Mouse (Mus musculus) A20 (cell line): ENCODE data around the gene Lemd2.

Source experiments
- DNase-seq: peaks from one replicate; pipeline ENCODE4 v3.0.0-alpha.2; 2011; ENCODE audit warnings: low read depth, low spot score

The Lemd2 gene

DNA sequence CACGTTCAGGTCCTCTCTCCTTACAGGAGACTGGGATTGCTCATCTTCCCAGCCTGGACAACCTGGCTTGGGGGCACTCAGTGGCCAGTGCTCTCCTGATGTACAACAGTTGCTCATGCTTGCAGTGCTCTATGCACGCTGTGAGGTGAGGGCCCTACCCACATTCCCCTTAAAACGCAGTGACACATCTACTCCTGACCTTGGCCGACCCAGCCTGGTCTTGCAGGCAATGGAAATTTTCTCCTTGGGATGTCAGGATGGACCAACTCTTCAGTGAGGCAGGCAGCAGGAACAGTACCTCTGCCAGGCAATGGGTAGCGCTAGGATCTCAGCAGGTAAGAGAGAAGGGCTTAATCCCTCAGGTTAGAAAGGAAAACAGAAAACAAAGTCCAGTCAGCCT, 17.2 kb downstream of the Lemd2 start:
- no peak for DNase-seq

DNA sequence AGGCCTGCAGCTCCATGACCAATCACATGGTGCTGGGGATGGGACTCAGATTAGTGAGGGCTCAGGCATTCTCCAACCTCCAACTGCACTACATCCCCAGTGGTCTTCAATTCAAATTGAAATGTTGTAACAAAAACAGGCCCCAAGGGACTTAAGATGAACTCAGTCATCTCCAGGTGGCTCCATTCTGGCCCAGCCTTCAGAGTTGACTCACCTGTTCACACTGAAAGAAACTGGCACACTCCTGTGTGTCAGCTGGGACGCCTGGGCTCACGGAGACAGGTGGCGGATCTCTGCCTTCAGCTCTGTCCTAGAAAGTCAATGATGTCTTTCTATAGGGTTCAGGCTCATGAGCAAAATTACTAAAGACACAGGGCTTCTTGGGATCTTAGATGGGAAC, 18.2 kb downstream of the Lemd2 start:
- no peak for DNase-seq

DNA sequence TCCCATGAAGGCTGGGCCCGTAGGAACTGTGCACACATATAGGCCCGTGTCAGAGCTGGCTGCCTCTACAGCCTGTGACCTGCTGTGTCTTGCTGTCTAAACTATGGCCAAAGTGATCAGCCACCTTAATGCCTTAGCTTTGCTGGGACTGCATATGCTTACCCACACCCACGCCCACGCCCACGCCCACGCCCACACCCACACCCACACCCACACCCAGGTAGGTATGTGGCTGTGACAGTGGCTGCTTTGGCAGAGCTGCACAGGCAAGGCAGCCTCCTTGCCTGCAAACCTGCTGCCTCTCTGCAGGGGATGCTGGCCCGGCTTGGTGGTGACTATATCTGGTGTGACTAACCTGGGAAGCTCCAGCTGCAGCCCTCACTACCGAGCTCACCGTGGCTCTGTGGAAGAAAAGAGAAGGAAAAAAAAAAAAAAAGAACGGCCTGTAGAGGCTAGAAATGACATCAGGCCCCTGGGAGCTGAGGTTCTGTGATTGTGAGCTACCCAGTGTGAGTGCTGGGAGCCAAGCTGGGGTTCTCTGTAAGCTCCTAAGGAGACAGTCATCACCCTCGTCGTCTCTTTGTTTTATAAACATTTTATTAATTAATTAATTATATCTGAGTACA, 20.5 kb downstream of the Lemd2 start:
- DNase-seq, result no peak

DNA sequence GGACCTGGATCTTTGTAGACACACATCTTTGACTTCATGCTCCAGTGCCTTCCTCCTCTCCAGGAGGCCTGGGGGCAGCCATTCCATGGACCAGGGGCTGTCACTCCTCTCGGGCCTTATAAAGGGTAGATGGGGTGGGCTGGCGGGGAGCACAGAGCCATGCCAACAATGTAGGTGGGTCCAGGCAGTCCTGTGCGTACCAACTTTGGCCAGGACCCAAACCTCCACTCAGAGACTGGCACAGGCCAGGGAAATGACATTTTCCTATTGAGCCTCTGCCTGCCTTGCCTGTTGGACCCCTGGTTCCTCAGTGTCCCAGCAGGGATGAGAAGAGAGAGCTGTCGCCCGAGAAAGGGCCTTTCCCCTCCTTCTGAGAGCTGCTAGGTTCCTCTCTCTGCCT, 21.9 kb downstream of the Lemd2 start:
- no peak for DNase-seq

DNA sequence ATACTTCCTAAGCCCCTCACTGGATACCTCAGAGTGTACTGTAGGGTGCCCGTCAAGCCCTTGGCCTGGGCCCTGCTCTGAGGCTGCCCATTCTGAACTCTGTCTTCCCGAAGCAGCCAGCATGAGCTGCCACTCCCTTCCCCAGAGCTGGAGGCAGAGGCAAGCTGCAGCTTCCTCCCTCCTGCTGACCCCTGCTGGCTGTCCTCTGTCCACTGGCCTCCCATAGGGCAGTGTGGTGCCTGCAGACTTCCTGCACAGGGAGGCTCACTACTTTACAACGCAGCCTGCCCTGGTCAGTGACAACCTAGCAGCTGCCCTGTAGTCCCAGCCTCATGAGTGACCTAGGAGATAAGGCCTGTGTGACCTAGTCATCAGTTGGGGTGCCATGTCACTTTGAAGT, 22.6 kb downstream of the Lemd2 start:
- DNase-seq, result no peak

DNA sequence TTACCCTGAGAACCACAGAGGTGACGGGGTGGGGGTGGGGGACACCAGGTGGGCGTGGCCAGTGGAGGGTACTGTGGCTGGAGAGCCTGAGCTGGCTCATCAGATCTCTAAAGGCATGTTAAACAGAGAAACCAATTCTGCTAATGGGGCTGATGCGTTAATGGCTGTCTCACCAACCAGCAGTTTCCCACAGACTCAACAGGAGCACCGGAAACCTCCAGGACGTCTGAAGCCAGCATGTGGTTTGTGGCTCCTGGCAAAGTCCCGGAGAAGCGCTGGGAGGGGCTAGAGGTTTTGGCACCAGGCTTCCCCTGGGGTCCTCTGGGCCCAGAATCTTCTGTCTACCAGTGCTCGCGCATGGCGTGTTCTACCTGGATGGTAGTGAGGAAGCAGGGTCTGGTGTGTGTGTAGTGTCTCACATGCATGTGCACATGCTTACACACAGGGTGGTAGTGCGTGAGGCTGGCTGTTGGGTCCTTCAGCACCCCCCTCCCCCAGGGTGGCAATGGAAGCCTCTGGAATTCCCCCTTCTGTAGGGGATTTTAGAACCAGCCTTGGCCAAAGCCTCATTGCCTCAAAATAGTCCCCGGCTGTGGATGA, 24.5 kb downstream of the Lemd2 start:
- DNase-seq, result peak; percentile 44

DNA sequence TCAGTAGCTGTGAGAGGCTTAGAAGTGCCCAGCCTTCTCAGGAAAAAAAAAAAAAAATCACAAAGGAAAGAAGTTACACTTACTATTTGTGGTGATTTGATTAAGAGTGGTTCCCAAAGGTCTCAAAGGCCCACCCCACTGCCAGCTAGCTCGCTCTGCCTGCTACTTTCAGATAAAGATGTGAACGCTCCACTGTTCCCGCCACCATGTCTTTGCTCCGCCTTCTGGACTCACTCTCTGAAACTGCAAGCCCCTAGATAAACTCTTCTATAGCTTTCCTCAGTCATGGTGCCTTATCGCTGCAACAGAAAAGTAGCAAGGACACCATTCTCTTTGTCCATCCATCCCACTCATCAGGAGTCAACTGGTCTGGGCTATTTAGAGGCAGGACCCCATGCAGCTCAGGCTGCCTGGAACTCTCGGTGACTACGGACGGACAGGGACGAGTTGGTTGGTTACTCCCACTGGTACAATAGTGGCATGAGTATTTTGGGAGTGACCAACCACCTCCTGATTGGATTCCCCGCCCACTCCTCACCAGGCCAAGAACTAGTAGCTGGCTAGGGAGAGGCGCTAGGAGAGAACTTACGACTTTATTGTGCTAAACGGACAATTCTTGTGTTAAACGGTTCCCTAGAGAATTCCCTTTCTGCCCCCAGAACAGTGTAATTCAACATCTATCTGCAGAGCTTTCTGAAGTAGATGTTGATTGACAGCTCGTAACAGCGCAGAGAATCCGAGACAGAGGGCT, 25.7 kb downstream of the Lemd2 start:
- no peak for DNase-seq

DNA sequence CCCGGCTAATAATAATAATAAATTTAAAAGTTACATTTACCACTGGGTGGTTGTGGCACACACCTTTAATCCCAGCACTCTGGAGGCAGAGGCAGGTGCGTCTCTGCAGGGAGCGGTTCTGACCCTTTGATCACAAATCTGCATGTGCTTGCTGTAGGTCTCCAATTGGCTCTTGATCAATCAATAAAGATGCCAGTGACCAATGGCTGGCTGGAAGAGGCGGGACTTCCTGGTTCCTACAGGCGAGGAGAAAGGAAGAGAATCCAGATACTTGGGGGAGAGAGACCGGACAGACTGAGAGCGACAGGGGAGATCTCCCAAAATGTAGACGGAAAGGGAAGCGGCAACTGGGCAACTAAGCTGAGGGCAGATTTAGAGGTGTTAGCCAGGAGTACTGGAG, 26.2 kb downstream of the Lemd2 start:
- peak; percentile 94 for DNase-seq

DNA sequence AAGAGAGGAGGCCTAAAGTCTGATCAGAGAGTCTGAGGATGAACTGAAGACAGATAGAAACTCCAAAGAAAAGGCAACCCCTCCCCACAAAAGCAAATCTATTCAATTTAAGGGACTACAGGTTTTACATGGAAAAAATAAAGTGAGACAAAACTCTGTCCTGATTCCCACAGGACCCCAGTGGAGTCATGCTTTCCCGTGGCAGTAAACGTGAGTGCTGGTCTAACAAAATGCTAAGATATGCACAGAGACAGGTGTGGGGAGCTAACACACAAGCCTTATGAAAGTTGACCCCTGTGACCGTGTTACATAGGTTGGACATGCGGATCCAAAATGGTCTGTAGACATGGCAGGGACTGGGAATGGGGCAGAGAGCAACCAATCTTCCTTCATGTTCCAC, 27.5 kb downstream of the Lemd2 start:
- DNase-seq, result no peak

DNA sequence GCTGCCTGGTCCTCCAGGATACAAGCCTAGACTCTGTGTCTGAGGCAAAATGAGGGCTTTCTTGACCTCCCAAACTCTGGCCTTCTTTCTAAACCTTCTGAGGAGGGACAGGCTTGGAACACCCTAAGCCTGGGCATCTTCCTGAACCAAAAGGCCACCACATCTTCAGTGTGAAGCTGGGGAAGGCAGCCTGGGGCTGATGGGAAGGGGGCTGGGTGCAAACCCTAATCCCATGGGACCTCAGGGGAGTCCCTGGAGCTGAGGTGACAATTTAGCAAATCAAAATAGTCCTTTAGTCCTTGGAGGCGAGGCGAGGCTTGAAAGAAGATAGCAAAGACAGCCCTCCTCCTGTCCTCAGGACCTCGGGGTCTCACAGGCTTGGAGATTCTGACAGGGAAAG, 28.0 kb downstream of the Lemd2 start:
- no peak for DNase-seq

DNA sequence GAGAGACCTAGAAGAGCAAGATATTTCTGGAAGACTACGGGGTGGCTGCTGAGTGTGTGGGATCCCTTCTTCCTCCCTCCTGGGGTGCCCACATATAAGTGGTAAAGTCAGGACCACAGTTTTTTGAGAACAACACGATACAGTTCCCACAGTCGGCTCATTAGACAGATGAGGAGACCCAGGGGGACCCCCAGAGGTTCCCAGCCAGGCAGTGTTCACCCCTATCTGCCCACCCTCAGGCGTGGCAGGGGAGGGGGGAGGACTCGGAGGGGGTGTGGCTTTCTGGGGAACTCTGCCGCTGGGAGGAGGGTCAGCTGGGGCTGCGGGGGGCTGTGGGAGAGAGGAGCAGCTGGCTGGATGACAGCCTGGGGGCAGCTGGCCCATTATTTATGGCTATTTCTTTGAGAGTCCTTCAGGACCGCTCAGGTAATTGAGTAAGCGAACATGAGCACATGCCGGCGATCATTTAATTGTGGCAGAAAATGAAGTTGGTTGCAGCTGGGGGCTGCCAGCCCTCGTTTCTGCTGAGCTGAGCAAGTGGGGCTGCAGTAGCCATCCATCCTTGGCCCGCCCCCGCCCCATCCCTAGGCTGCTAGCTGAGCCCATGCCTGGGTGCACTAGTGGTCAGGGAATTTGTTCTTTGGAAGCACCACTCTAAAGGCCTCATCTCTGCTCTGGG, 28.9 kb downstream of the Lemd2 start:
- DNase-seq, result no peak

DNA sequence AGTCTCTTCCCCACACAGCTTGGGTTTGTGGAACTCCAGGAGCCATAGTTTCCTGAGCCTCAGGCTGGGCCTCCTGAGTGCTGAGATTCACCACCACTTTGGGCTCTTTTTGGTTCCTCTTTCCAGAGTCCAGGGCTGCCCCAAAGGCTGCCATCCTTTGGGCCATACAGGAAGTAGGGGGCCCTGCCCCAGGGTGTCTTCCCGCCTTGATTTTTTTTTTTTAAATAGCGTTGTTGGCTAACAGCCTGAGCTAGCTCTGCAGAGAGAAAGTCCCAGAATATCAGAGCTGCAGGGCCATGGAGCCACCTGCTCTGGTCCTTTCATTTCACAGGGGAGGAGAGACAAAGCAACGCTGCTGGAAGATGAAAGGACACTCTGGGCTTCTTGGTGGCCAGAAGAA, 30.6 kb downstream of the Lemd2 start:
- DNase-seq, result peak; percentile 57

DNA sequence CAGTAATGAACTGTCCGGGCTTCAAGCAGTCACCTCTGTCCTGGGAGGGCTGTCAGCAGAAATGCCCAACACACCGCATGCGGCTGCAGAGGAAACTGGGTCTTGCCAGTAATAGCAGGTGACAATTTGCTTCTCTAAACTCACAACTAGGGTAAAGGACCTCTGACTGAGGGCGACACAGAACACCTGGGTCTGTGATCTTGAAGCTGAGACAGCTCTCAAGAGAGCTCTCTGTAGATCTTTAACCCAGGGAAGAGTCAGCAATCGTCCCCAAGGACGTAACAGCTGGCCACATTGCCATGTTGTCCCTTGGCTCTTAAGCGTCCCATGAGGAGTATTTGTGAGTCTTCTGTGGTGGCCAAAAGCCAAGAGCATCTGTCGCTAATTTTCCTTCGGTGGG, 31.8 kb downstream of the Lemd2 start:
- no peak for DNase-seq

DNA sequence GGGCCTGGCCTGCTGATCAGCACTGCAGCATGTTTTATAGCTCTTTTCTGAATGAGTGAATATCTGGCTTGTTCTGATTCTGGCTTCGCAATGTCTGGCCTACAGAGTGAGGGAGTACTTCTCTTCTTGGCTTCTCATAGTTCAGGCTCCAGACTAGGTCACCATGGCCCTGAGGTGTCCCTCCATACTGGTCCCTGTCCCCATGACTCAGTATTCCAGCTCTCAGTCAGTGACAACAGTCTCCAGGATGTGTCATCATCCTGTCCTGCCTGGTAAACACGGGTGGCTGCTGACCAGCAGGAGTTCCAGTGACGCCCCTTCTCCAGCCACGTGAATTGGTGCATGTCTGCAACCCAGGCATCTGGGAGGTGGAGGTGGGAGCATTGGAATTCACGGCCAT, 33.1 kb downstream of the Lemd2 start:
- DNase-seq, result no peak

DNA sequence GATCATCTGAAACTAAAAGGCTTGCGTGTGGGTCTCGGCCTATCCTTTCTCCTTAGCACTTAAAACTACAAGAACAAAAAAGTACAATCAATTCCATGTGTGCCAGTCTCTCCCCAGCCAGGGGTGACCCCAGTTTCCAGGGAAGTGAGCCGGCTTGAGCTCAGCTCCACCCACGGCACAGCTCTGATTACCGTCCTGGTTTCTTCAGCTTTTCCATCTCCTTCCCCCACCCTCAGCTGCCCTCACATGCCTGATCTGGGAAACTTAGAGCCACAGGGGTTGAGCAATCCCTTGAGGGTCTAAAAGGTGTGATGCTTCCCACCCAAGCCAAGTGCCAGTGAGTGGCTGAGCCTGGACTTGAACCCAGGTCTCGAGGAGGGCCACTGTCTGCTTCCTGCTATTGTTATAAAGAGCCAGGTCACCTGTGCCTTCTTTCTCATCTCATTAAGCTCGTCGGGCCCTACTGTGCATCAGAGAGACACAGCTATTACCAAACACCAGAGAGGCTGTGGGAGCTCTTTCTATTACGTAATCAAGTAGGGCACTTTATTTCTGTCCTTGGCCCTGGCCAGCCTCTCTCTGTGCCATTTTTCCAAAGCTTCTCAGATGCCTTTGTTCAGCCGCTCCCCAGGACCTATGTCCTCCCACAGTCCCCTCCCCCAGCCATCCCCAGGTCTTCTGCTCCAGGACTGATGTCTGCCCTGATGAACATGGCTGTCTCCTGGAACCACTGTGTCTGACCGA, 34.1 kb downstream of the Lemd2 start:
- DNase-seq, result no peak

DNA sequence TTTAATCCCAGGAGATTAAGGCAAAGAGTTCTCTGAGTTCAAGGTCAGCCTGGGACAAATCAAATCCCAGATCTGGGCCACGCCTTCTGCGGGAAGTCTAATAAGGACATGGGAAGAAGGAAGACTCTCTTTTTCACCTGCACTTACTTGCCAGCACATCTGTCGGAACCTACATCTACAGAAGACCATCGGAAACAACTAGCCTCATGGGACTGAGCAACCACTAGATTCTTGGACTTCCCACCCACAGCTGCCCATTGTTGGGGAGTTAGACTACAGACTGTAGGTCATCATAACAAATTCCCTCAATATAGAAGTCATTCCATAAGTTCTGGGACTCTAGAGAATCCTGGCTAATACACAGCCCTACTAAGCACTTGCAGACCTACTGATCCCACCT, 35.7 kb downstream of the Lemd2 start:
- no peak for DNase-seq

DNA sequence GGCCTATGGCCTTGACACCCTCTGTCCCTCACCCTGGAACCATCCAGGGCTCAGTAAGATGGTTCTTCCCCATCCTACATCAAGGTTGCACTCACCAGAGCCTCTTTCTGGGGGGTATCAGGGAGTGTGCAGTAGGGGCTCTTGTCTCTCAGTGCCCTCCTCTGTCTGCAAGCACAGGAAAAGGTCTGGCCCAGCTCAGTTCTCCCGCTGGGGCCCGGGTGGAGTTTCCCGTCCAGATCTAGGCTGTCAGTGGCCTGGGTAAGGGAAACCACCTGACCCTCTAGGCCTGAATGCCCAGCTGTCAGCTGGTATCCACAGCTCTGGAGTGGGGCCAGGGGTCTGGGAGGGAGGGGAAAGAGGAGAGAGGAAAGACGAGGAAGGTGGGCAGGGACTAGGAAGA, 36.7 kb downstream of the Lemd2 start, which contains the start of gene Ip6k3:
Gene Ip6k3, minus strand, starts transcription at position 251 of the 400 bp plus-strand sequence.
- DNase-seq, result no peak

DNA sequence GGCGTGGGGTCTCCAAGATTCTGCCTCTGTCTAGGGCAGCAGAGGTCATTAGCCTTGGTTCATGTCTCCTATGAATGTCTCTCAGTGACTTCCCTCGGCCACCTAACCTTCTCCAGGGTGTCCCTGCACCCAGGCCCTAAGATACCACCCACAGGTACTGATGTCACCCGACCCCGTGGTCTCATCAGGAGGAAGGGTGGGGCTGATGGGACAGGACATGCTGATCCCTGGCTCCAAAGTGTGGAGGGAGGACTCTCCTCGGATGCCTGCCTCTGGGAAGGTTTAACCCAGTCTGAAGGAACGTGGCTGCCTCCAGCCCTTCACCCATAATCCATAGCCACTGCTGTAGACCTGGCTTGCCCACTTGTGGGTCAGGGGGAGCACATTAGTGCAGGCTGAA, 37.4 kb downstream of the Lemd2 start:
- no peak for DNase-seq

DNA sequence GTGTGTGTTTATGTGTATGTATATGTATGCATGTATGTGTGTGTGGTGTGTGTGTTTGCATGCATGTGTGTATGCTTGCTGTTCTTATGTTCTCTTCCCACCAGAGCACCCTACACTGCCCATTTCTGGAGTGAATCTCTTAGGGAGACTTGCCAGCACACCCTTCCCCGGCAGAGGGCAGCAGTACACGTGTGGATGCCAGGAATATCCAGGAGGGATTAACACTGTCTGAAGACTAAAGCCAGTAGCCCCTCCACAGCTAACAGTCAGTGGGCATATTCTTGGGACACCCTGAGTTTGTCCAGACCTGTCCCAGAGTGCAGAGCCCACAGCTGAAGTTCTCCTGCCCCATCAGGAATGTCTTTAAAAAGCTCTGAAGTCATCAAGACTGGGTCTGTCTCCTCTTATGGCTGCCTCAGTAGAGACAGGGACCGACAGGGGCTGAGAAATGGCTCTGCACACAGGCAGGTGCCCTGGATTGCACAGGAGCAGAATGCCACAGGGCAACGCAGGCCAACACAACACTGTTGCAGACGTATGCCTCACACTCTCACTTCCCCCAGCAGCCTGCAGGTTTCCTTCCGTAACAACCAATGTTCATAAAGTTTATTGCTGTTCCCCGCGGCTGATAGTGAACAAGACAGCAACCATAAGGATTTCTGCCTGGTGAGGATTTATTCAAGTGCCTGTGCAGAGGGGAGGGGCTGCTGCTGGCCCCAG, 39.1 kb downstream of the Lemd2 start:
- DNase-seq, result peak; percentile 43

DNA sequence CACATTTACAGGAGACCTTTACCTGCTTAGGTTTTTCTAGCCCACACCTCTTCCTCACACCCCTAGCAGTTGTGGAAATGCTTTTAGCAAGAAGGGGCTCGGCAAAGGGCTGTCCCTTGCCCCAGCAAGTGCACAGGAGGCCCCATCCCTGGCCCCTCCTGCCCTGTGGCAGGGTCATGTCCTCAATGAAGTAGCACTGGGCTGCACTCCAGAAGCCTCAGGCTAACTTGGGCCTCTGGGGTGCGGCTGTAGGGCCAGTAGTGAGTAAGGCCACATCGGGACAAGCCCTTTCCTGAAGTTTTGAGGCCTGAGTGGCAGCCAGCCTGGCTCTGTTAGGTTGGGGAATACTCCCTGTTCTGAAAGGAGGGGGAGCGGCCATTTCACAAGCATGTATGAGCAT, 43.4 kb downstream of the Lemd2 start:
- no peak for DNase-seq

DNA sequence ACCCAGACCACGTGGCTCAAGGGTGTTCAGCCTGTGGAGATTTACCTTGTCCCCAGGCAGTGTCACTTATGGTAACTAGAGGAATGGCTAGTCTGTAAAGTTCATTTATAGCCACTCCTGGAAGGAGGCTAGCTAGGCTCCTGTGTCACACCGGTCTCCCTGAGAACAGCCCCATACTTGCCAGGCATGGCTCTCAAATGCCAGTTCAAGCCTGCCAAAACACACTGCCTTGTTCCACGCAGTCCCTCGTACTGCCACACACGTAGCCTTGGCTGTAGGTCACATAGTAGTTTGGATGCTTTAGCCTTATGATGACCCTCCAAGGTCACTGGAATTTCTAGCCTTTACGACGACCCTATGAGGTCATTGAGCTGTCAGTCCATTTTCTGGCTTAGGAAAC, 45.1 kb downstream of the Lemd2 start:
- no peak for DNase-seq
